Mouse (Mus musculus) kidney, postnatal 4 days (tissue): ENCODE measurements around the gene Srprb.
"Not testable (repeated sequence)": the region's sequence is repeated elsewhere in the genome, so short reads cannot be mapped to it uniquely, and the experiment has no call there.

ENCODE experiments used
- DNase-seq, 2 experiments: peaks; one replicate each; pipeline ENCODE4 v3.0.0; 2021; ENCODE audit warnings: mixed read lengths in 2 of 2

Srprb gene

DNA sequence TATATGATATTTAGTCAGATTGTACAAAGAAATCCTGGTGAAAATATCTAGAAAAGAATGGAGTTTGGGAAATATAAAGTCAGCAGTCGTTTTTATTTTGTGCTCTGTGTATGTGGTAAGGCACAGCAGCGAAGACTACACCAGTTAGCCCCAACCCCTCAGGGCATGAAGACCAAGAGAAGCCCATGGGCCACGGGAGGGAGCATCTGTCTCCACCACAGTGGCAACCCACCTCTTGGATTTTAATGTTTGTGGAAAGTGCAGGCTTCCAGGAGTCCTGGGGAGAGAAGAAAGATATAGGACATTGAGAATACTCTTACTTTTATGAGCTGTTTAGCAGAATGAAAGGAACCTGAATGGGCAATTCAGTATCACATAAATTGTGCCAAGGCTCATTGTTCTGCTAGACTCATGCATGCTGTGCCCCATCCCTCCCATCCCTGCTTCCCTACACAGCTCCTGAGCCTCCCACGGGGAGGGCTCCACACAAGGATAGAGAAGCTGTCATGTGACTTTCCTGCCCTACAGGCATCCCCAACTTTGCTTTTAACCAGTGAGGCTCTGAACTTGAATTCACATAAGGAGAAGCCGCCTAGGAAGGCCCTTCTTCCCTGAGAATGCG is 7.0 kb upstream of the Srprb start:
- DNase-seq = no peak

DNA sequence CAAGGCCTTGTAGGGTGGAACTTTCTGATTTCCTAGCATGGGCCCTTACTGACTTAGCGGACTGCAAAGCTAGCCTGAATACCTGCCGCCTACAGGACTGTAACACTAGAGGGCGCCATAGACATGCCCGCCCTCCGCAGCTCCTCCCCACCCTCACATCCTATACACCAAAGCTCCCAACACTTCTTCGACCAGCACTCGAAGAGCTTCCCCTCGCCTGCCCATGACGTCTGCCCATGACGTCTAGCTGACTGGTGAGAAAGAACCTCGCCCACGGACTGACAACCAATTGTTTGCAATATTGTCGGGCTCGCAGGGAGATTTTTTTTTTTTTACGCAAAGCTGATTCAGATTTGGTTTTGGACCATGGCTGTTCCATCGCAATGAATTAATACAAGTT is 5.9 kb upstream of the Srprb start:
- peak; percentile 72 to 80 for DNase-seq

DNA sequence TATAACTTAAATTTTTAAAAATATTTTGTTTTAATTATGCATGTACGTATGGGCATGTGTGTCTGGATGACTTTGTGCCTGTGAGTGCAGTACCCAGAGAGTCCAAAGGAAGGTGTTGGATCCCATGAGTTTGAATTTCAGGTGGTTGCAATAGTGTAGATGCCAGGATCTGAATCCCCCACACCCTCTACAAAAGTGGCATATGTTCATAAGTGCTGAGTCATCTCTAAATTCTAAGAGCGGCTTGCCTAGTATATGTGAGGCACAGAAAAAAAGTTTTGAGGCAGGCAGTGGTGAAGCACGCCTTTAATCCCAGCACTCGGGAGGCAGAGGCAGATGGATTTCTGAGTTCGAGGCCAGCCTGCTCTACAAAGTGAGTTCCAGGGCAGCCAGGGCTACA is 3.8 kb upstream of the Srprb start:
- no peak for DNase-seq

DNA sequence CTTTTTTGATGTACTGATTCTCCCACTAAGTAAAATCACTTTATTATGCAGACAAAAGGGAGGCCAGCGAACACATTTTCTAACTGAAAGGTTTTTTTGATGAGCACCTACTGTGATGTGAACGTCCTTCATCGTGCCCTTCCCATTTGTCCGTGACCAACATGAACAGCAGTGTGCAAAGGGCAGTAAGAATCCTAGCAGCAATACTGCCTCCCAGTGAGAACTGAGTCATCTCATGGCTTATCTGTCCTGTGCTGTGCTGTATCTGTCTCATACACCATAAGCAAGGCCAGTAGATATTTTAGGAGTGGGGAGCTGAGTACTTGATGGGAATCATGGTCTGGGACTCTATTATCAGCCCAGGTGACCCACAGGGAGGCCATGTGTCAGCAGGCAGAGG is 13.5 kb downstream of the Srprb start:
- no peak for DNase-seq

DNA sequence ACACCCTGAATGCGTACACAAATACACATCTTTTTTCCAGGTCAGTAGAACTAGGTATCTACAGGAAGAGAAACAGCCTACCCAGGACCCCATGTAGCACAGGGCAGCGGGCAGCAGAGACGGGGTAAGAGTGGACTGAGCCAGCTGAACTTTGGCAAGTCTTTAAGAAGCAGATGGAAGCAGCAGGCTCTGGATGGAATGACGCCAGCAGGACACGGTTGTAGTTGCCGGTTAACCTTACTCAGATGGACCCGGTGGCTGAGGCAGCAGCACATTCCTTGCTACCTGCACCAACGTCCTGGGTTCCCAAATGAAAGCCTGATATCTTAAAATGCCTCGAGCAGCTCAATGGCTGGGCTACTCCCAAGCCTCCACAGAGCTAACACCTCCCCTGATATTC is 15.2 kb downstream of the Srprb start:
- DNase-seq = peak; percentile 34 to 61

- DNase-seq = no peak
These were observed 16.0 kb downstream of the Srprb start for GRCm38 (mm10) chr9:103185946-103186345.

GRCm38 (mm10) chr9:103184855-103185254 is 17.1 kb downstream of the Srprb start:
- DNase-seq = no peak

- DNase-seq = no peak
These were observed 20.1 kb downstream of the Srprb start for GRCm38 (mm10) chr9:103181886-103182285.

DNA sequence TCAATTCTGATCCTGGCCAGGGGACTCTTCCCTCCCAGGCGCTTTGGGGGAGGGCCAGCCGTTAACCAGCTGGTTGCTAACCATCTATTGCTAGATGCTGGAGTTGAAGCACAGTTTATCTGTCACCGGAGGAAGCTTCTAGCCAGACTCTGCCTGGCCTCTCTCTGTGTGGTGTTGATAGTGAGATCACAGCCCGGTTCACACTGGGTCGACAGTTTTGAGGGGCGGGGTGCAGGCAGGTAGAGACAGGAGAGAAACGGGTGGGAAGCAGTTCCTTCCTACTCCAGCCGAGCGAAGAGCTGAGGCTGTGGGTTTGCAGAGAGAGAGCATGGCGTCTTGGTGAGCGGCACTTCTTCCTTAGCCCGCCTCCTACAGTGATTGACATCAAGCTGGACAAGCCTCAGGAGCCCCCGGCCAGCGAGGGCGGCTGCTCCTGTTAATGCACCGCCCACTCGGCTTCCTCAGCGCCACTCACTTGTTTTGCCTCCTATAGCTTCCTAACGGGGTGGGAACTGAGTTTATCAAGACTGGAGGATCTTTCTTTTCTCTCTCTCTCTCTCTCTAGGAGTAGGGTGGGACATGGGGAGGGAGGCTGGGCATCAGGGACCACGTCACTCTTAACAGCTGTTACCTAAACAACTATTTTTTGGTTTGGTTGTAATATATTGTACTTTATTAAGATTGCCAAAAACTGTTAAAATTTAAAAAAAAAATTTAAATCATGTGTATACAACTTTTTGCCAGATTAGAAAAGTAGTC is 21.0 kb downstream of the Srprb start:
- peak; percentile 86 to 91 for DNase-seq

- peak; percentile 41 to 56 for DNase-seq
These were observed 21.6 kb downstream of the Srprb start for GRCm38 (mm10) chr9:103180303-103180702.

- DNase-seq = no peak
These were observed 26.2 kb downstream of the Srprb start for GRCm38 (mm10) chr9:103175692-103176091.

DNA sequence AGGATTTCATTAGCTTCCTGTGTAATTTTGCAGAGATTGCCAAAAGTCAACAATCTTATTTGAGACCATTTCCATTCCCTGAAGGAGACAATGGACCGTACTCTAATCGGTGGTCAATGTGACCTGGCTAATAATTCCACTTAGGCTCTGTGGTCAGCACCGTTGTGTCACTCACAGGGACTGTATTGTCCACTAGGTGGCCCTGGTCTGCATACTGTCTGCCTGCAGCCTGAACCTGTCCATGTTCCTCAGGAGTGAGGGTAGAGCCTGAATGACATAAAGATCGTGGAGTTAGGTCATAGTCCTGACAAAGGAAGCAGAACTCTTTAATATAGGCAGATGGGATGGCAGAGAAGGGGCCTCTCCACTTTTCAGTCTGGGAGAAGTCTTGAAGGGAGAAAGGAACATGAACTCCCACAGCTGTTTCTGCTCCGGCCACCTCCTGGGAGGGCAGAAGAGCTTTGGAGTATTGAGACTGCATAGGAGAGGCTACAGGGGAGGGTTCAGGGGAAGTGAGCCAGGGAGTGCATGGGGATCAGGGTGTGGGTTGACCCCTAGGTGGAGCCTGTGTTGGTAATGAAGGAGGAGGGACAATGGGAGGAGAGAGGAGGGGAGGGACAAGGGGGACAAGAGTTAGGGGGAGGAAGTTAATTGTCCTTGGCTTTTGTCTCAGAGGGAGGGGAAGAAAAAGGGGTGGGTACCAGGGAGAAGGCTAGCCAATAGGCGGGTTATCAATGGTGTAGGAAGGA is 27.0 kb downstream of the Srprb start:
- DNase-seq = peak; percentile 50 to 68

DNA sequence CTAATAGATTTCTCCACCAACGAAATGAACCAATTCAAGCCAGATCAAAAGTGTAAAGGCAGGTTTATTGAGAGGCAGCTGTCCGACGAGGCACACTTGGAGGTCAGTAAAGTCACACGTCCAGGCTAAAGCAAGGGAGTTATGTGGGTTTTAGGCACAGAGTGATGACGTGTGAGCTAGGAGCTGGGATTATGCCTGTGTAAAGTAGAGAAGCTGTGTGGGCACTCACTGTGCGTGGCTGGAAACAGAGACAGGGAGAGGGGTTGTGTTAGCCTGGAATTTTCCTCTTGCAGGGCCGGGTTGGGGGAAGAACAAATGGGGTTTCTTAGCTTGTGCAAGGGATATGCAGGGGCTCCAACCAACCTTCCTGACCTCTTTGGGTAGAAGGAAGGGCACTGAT is 33.2 kb downstream of the Srprb start:
- DNase-seq = no peak

GRCm38 (mm10) chr9:103168046-103168445 is 33.9 kb downstream of the Srprb start:
- DNase-seq = peak; percentile 28 to 44

DNA sequence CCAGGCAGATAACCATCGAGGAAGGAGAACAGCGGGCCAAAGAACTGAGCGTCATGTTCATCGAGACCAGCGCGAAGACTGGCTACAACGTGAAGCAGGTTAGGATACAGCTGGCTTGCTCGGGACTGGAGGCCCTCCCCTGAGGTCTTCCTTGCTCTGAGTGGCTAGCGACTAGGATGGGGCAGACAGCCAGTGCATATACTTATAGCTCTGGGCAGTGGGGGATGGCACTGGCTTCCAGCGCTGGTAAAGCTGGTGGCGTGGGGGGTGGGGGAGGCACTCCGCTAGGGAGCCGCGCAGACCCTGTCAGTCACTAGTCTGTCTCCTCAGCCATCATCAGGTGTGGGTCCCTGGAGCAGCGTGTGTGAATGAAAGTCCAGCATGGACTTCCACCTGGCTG is 38.1 kb downstream of the Srprb start:
- no peak for DNase-seq

GRCm38 (mm10) chr9:103155158-103155557 is 46.8 kb downstream of the Srprb start:
- DNase-seq = not testable (repeated sequence)

GRCm38 (mm10) chr9:103154568-103154967 is 47.4 kb downstream of the Srprb start:
- DNase-seq = no peak

GRCm38 (mm10) chr9:103153286-103153685 is 48.7 kb downstream of the Srprb start:
- no peak for DNase-seq

- DNase-seq = no peak
These were observed 52.7 kb downstream of the Srprb start for GRCm38 (mm10) chr9:103149074-103149799.

GRCm38 (mm10) chr9:103147103-103147502 is 54.8 kb downstream of the Srprb start:
- no peak for DNase-seq

DNA sequence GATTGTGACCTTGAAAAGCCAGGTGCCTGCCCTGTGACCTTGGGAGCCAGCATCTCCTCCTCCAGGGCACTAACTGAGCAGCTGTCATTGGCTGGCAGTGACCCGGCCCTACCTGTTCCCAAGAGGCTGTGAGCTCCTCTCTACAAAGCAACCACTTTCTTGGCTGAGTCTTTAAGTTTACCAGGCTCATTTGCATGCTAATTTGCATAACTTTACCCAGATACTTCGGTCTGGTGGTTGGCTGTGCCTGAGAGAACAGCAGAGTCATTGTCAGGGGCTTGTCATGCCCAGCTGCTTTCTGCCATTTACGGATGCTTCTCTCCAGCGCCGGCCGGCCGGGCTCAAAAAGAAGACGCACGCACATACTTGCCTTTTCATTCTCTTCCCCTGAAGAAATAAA is 55.2 kb downstream of the Srprb start:
- no peak for DNase-seq

DNA sequence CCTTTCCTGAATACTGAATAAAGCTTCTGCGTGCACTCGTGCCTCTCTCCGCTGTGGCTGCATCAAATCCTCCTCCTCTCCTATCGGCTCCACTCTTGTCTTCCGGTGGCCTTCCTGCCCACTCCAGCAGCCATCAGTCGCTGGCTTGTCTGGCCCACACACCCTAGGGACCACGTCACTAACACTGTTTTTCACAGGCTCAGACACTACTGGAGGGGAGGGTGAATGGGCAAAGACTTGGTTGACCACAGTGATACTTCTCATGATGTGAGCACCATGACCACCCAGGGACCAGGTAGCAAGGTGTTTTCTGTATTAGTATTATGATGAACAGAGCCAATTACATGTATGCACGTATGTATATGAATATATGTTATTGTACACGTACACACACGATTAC is 55.7 kb downstream of the Srprb start:
- DNase-seq = no peak

GRCm38 (mm10) chr9:103145351-103145750 is 56.6 kb downstream of the Srprb start:
- no peak for DNase-seq
